Mouse (Mus musculus) heart, adult 2 months (tissue): ENCODE measurements around the gene Gm49403.

ENCODE experiments used
- CTCF ChIP-seq: fragments of 200-600 bp; IDR thresholded peaks from 2 replicates; pipeline ENCODE4 v1.8.1; 2022; ENCODE audit warnings: antibody characterized with exemption, mild to moderate bottlenecking, moderate library complexity
- EP300 ChIP-seq: fragments of 200-500 bp; IDR thresholded peaks from 2 replicates; pipeline ENCODE4 v1.6.1; 2011; ENCODE audit warnings: low read depth, low read length, control low read depth; ENCODE audit not compliant: insufficient read depth

DNA sequence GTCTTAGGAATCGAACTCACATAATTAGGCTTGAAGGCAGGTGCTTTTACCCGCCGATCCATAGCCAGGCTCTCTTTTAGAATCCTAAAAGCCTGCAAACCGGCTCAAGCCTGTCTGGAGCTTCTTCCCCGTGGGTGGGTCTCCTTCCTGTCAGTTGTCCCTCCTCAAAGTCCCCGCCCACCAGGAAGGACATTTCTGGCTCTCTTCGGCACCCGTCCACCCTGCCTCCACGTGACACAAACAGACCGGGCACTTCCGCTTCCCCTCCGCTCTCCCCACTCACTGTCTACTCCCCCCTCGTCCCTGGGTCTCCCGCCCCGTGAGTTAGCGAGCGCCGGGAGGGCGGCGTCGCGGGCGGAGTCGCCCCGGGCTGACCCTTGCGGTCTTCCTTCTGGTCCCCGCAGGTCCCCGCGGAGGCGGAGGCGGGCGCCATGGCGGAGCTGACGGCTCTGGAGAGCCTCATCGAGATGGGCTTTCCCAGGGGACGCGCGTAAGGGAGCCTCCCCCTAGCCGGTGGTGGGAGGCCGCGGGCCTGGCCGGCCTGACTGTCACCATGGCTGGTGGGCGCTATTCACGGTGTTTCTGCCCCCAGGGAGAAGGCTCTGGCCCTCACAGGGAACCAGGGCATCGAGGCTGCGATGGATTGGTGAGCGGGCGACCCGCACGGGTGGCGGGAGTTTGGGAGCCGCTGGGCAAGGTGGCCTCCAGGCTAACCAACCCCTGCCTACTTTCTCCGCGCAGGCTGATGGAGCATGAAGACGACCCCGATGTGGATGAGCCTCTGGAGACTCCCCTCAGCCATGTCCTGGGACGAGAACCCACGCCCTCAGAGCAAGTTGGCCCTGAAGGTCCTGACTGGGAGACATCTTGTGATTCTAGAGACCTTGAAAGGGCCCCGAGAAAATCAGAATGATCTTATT, 12.2 kb upstream of the Gm49403 start, which contains the start of gene Ubxn1:
- TF ChIP-seq CTCF (no peak), EP300 (peak; percentile 96)
